Mouse (Mus musculus): Measurements from ENCODE around the gene Pex14. TPM values are rescaled to one million over a fixed set of nuclear protein-coding genes. Genes with fewer than 3 reads are reported as not detected.

Gene Pex14
- polyA plus RNA-seq, 1 experiment from 2014 or later, result 42.4 TPM

DNA sequence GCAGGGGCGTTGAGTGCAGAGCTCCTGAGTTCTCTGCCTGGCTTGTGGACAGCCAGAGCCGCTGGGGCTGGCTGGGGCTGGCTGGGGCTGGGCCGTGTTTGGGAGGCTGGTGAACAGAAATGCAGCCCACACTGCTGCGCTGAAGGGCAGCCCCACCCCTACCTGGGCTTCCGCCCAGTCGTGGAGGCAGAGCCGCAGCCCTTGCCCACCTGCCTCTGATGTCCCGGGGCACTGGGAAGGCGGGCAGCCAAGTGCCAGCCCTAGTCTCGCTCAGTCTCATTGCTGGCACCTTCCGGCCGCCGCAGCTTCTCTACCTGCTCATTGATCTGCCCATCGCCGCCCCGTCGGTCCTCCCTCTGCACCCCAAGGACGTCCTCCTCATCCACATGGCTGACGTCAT lies 138.6 kb downstream of the Pex14 start:
- no peak overlapping the region for H3K27ac ChIP-seq (ENCODE audit: low read depth, low read length)

DNA sequence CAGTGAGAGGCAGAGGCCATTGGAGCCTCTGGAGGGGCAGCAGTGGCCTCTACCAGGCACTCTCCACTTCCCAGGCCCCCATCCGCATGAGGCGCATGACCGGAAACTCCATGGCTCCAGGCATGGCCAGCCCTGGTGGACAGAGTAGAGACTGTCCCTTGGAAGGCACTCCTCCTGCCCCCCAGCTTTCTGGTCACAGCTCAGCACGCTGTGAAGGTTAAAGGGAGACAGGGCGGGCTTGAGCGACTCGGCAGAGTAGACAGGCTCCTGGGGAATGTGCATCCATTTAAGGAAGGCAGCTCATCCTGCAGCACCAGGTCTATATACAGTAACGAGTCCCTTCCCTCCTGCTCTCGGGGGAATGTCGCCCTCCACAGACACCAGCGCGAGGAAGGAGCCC lies 139.7 kb downstream of the Pex14 start:
- H3K36me3 ChIP-seq (ENCODE audit: control insufficient read depth, insufficient read depth, low read length), result peaks cover 20% of the 10 kb centered on the region
- peak; percentile 54; the same call in 1 of the 2 replicates for ATAC-seq (ENCODE audit: low FRiP score, low TSS enrichment)
- no peak overlapping the region for H3K9ac ChIP-seq (ENCODE audit: low read depth, low read length)
- WGBS, result 59% methylated on average over 12 of the region's 12 CpGs
- H3K27me3 ChIP-seq (ENCODE audit: control insufficient read depth, insufficient read depth, low read length), result no peaks in the 10 kb centered on the region
- H3K27ac ChIP-seq (ENCODE audit: low read depth, low read length), result no peak overlapping the region; the same call in 1 of the 2 replicates
- H3K4me1 ChIP-seq (ENCODE audit: control insufficient read depth, insufficient read depth, low read length), result peaks cover 9% of the 10 kb centered on the region; the same call in 1 of the 2 replicates
- H3K4me3 ChIP-seq (ENCODE audit: low read length), result no peak overlapping the region
- no peak overlapping the region for H3K4me2 ChIP-seq (replicated peaks; ENCODE audit: low read depth, low read length)
- H3K9me3 ChIP-seq (ENCODE audit: control insufficient read depth, low read length), result no peaks in the 10 kb centered on the region

More for the DNA sequence above, 138.6 kb downstream of the Pex14 start:
- ATAC-seq (ENCODE audit: low FRiP score, low TSS enrichment), result no peak
- 94% methylated on average over 19 of the region's 19 CpGs for WGBS
- Histone ChIP-seq H3K4me1 (ENCODE audit: control insufficient read depth, insufficient read depth, low read length) (peaks cover 9% of the 10 kb centered on the region; the same call in 1 of the 2 replicates), H3K36me3 (ENCODE audit: control insufficient read depth, insufficient read depth, low read length) (peaks cover 20% of the 10 kb centered on the region), H3K4me2 (replicated peaks; ENCODE audit: low read depth, low read length) (no peak overlapping the region), H3K27me3 (ENCODE audit: control insufficient read depth, insufficient read depth, low read length) (no peaks in the 10 kb centered on the region), H3K9ac (ENCODE audit: low read depth, low read length) (no peak overlapping the region), H3K4me3 (ENCODE audit: low read length) (no peak overlapping the region), H3K9me3 (ENCODE audit: control insufficient read depth, low read length) (no peaks in the 10 kb centered on the region)

DNA sequence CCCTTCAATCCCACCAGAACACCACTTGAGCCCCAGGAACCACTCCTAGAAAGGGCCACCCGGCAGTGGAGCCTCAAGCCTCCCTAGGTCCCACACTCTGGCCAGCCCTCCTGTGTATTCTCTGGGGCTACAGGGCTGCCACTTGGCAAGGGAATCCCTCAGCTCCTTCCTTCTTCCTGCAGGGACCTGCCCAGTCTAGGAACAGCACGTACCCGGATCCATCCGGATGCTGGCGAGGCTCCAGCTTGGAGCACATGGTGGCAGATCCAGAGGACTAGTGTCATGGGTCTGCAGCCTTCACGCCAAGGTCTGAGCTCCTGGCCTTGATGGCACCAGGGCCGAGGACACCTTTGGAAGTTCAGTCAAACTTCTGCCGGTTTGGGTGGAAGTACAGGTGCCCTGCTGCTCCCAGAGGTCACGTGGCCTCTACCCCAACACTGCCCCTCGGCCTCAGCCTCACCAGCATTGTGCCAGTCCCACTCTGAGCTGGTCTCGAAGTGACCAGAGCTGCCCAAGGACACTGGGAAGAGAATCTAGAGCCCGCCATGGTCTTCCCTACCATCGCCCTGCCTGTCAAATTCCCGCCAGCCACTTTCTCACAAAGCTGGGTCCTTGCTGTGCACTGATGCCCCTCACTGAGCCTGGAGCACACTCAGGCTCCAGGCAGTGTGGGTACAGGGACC lies 144.4 kb downstream of the Pex14 start:
- no peak overlapping the region for H3K9ac ChIP-seq (ENCODE audit: low read depth, low read length)
- 83% methylated on average over 14 of the region's 14 CpGs for WGBS
- H3K27ac ChIP-seq (ENCODE audit: low read depth, low read length), result no peak overlapping the region
- ATAC-seq (ENCODE audit: low FRiP score, low TSS enrichment), result no peak
- H3K4me2 ChIP-seq (replicated peaks; ENCODE audit: low read depth, low read length), result no peak overlapping the region
- H3K4me3 ChIP-seq (ENCODE audit: low read length), result no peak overlapping the region
- no peaks in the 10 kb centered on the region; the same call in 1 of the 2 replicates for H3K36me3 ChIP-seq (ENCODE audit: control insufficient read depth, insufficient read depth, low read length)
- peaks cover 34% of the 10 kb centered on the region for H3K27me3 ChIP-seq (ENCODE audit: control insufficient read depth, insufficient read depth, low read length)
- H3K4me1 ChIP-seq (ENCODE audit: control insufficient read depth, insufficient read depth, low read length), result peaks cover 32% of the 10 kb centered on the region
- no peaks in the 10 kb centered on the region for H3K9me3 ChIP-seq (ENCODE audit: control insufficient read depth, low read length)

DNA sequence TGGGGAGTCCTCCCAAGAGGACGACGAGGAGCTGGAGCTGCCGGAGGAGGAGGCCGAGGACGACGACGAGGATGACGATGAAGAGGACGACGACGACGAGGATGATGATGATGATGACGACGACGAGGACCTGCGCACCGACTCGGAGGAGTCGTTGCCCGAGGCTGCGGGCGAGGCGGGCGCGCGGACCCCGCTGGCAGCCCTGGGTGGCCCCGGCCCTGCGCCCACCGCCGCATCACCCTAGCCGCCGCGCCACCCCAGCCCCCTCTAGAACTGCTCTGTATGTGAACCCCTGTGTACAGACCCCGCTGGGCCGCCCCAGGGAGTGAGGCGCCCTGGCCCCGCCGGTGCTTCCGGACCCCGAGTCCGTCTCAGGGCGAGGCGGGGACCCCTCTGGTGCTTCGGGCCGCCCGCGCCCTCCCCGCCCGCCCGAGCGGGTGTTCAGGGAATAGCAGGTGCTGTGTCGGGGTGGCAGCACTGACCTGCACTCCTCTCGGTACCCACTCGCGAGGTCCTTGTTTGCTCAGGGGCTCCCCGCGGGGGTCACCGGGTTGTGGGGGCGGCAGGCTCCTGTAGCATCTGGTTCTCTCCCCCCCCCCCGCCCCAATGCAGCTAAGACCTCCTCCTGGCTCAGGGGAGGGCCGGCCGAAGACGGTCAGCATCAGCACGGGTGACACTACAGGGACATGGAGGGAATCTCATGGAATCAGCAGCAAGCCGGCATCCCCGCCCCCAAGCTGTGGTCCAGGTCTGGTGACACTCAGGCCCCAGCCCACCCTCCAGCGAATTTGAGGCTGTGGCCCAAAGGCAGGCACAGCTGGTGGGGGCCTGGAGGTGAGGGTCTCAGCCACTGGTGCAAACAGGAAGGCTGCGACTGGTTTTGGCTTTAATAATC lies 147.1 kb downstream of the Pex14 start:
- 0 out of 2 replicates have a peak, but pooled peaks have one; percentile 7 for ATAC-seq (ENCODE audit: low FRiP score, low TSS enrichment)
- H3K27me3 ChIP-seq (ENCODE audit: control insufficient read depth, insufficient read depth, low read length), result peaks cover 34% of the 10 kb centered on the region
- no peaks in the 10 kb centered on the region for H3K9me3 ChIP-seq (ENCODE audit: control insufficient read depth, low read length)
- peak overlapping the region; percentile 51 for H3K4me2 ChIP-seq (replicated peaks; ENCODE audit: low read depth, low read length)
- no peaks in the 10 kb centered on the region for H3K36me3 ChIP-seq (ENCODE audit: control insufficient read depth, insufficient read depth, low read length)
- no peak overlapping the region for H3K27ac ChIP-seq (ENCODE audit: low read depth, low read length)
- H3K4me3 ChIP-seq (ENCODE audit: low read length), result peak overlapping the region; percentile 36
- whole genome bisulfite sequencing, result 5% methylated on average over 28 of the region's 69 CpGs
- peaks cover 44% of the 10 kb centered on the region for H3K4me1 ChIP-seq (ENCODE audit: control insufficient read depth, insufficient read depth, low read length)
- H3K9ac ChIP-seq (ENCODE audit: low read depth, low read length), result peak overlapping the region; percentile 45; the same call in 1 of the 2 replicates

DNA sequence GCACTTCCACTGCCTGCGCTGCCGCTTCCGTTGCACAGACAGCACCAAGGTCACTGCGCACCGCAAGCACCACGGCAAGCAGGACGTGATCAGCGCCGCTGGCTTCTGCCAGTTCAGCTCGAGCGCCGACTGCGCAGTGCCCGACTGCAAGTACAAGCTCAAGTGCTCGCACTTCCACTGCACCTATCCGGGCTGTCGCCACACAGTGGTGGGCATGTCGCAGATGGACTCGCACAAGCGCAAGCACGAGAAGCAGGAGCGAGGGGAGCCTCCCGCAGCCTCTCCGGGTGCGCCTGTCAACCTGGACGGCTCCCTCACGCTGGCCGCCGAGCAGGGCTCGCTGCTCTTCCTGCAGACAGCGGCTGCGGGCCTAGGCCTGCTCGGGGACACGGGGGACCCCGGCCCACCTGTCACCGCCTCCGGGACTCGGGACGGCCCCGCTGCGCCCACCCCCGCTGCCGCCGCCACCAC lies 147.8 kb downstream of the Pex14 start:
- WGBS, result 8% methylated on average over 39 of the region's 44 CpGs
- Histone ChIP-seq H3K27me3 (ENCODE audit: control insufficient read depth, insufficient read depth, low read length) (peaks cover 34% of the 10 kb centered on the region), H3K4me2 (replicated peaks; ENCODE audit: low read depth, low read length) (peak overlapping the region; percentile 51), H3K4me1 (ENCODE audit: control insufficient read depth, insufficient read depth, low read length) (peaks cover 47% of the 10 kb centered on the region), H3K4me3 (ENCODE audit: low read length) (peak overlapping the region; percentile 36), H3K27ac (ENCODE audit: low read depth, low read length) (no peak overlapping the region), H3K36me3 (ENCODE audit: control insufficient read depth, insufficient read depth, low read length) (no peaks in the 10 kb centered on the region), H3K9ac (ENCODE audit: low read depth, low read length) (peak overlapping the region; percentile 34; the same call in 1 of the 2 replicates), H3K9me3 (ENCODE audit: control insufficient read depth, low read length) (no peaks in the 10 kb centered on the region)
- 0 out of 2 replicates have a peak, but pooled peaks have one; percentile 11 for ATAC-seq (ENCODE audit: low FRiP score, low TSS enrichment)

DNA sequence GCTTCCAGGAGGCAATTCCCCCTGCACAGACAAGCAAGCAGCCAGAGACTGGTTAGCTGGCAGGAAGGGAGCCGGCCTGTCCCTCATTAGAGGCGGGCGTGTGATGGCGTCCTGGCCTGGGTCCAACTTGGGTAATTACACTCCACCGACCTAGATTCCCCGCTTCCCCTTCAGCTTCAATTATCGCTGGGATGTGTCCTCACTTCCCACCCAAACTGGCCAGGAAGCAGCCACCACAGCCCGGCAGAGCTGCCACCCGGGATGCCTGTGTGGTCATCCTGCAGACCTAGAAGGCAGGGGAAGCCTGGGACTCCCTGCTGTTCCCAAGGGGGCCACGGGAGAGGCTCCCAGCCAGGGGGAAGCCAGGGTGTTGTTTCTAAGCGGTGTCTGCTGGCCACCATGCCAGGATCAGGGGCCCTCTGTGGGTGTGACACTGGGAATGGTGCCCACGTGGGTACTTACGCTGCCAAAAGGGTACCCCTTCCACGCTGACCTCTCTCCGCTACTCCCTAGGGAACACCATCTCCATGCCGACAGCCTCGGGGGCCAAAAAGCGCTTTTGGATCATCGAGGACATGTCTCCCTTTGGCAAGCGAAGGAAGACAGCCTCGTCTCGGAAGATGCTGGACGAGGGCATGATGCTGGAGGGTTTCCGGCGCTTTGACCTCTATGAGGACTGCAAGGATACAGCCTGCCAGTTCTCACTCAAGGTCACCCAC lies 148.6 kb downstream of the Pex14 start:
- Histone ChIP-seq H3K4me1 (ENCODE audit: control insufficient read depth, insufficient read depth, low read length) (peaks cover 47% of the 10 kb centered on the region), H3K27me3 (ENCODE audit: control insufficient read depth, insufficient read depth, low read length) (peaks cover 34% of the 10 kb centered on the region), H3K36me3 (ENCODE audit: control insufficient read depth, insufficient read depth, low read length) (no peaks in the 10 kb centered on the region), H3K27ac (ENCODE audit: low read depth, low read length) (no peak overlapping the region), H3K4me2 (replicated peaks; ENCODE audit: low read depth, low read length) (no peak overlapping the region; the same call in 1 of the 2 replicates), H3K9ac (ENCODE audit: low read depth, low read length) (no peak overlapping the region), H3K9me3 (ENCODE audit: control insufficient read depth, low read length) (no peaks in the 10 kb centered on the region), H3K4me3 (ENCODE audit: low read length) (peak overlapping the region; percentile 36; the same call in 1 of the 2 replicates)
- WGBS, result 45% methylated on average over 25 of the region's 25 CpGs
- ATAC-seq (ENCODE audit: low FRiP score, low TSS enrichment), result no peak

DNA sequence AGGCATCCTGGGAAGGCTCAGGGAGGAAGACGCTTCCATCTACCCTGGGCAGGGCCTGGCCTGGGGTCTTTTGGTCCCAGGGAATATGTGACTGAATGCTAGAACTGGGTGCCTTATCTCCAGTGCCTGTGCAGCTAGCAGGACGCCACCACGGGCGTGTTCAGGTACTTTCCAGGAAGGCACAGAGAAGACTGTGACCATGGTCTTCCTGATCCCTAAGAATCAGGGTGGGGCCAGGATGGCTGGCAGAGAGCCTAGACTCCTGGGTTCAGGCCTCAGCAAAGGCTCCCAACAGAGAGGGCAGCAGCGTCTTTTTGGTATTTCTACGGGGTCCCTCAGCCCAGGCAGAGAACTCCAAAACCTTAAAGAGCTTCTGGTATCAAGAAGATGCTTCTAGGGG lies 149.2 kb downstream of the Pex14 start:
- no peaks in the 10 kb centered on the region for H3K36me3 ChIP-seq (ENCODE audit: control insufficient read depth, insufficient read depth, low read length)
- WGBS, result 80% methylated on average over 6 of the region's 6 CpGs
- H3K9ac ChIP-seq (ENCODE audit: low read depth, low read length), result no peak overlapping the region
- H3K4me2 ChIP-seq (replicated peaks; ENCODE audit: low read depth, low read length), result no peak overlapping the region
- H3K27me3 ChIP-seq (ENCODE audit: control insufficient read depth, insufficient read depth, low read length), result peaks cover 34% of the 10 kb centered on the region
- H3K9me3 ChIP-seq (ENCODE audit: control insufficient read depth, low read length), result no peaks in the 10 kb centered on the region
- ATAC-seq (ENCODE audit: low FRiP score, low TSS enrichment), result no peak
- H3K4me1 ChIP-seq (ENCODE audit: control insufficient read depth, insufficient read depth, low read length), result peaks cover 47% of the 10 kb centered on the region
- H3K27ac ChIP-seq (ENCODE audit: low read depth, low read length), result no peak overlapping the region
- no peak overlapping the region for H3K4me3 ChIP-seq (ENCODE audit: low read length)

DNA sequence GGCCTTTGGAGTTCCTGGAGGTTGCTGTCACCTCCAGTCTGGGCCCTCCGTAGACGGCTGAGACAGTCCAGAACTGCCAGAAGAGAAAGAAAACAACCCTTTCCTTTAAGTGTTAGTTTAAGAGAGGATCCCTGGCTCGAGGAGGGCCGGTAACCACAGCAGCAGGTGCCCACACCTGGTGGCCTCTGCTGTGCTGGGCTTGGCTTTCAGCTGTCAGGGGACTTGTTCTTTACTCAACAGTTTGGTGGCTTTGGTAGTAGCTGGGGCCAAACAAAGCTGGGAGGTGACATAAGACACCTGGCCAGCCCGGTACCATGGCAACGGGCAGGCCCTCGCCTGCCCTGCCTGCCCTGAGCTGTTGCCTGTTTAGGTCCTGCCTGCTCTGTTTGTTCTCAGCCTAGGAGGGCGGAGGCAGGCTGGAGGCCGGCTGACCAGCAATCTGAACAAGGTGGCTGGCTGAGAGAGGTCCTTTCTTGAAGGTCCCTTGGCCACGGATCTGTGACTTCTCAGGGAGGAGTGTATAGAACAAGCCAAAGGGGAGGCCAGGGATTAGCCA lies 151.8 kb downstream of the Pex14 start:
- Histone ChIP-seq H3K36me3 (ENCODE audit: control insufficient read depth, insufficient read depth, low read length) (no peaks in the 10 kb centered on the region), H3K4me1 (ENCODE audit: control insufficient read depth, insufficient read depth, low read length) (peaks cover 46% of the 10 kb centered on the region), H3K4me2 (replicated peaks; ENCODE audit: low read depth, low read length) (no peak overlapping the region), H3K27ac (ENCODE audit: low read depth, low read length) (no peak overlapping the region; the same call in 1 of the 2 replicates), H3K27me3 (ENCODE audit: control insufficient read depth, insufficient read depth, low read length) (peaks cover 23% of the 10 kb centered on the region), H3K9ac (ENCODE audit: low read depth, low read length) (no peak overlapping the region), H3K4me3 (ENCODE audit: low read length) (no peak overlapping the region), H3K9me3 (ENCODE audit: control insufficient read depth, low read length) (no peaks in the 10 kb centered on the region)
- WGBS, result 19% methylated on average over 10 of the region's 10 CpGs
- ATAC-seq (ENCODE audit: low FRiP score, low TSS enrichment), result peak; percentile 68

All from kidney, embryonic 14.5 days (tissue).